Mouse (Mus musculus) lung, adult 2 months (tissue): Measurements from ENCODE around the gene Rad54l2.

Experiments used
- CTCF ChIP-seq: fragments of 200-500 bp; IDR thresholded peaks from 2 replicates; pipeline ENCODE4 v1.5.1; 2011; ENCODE audit warnings: mild to moderate bottlenecking, low read length, control low read depth; ENCODE audit not compliant: insufficient read depth
- POLR2A ChIP-seq: fragments of 200-500 bp; IDR thresholded peaks from 2 replicates; pipeline ENCODE4 v1.6.1; 2011; ENCODE audit warnings: low read depth, mild to moderate bottlenecking, control low read depth, low read length, borderline replicate concordance; ENCODE audit errors: extremely low read depth

DNA sequence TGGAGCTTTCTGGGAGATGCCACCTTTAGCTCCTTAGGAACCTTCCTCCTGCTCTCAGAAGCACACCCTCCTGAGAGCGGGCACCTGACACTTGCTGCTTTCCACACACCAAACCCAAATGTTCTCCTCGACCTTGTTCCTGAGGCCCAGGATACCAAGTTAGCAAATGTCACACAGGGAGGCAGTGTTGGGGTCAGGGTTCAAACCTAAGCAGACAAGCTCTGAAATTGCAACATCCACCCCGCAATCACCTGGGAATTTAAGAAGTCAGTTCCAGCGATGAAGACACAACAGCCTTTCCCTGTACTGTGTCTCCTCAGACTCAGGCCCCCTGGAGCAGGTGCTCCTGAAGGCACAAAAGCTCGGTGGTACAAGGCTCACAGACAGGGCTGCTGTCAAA is 111.3 kb downstream of the Rad54l2 start:
- TF ChIP-seq CTCF = no peak
- no peak for TF ChIP-seq POLR2A
